Mouse (Mus musculus) gastrocnemius, postnatal 4 days (tissue): ENCODE measurements at regions not wholly inside any gene's neighbourhood (a gene's known extent, or its start where the extent isn't known, plus 50 kb on each side); places are given as distances from the start of the nearest gene placed in this dataset.
A peak's percentile ranks its signal among the peaks of the same experiment; 100 is the strongest.

ENCODE experiments used
- DNase-seq, 2 experiments: peaks; one replicate each; pipeline ENCODE4 v3.0.0; 2021 to 2022; ENCODE audit warnings: low spot score in 2 of 2, mixed read lengths in 2 of 2

DNA sequence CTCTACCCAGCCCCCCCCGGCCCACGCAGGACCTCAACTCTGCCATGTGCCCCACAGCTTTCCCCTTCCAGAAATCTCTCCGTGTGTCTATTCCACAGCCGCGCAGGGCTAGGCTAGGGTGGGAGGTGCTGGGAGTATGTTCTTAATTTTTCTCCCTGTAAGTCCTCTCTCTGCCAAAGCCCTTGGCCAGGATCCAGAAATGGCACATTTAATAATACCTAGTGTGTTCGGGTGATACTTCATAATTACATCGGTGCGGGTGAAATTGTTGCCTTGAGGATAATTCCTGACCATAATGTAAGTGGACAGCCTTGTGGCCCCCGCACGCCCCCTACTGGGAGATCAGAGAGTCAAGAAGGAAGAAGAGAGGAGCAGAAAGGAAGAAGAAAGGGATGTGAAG lies 1093.5 kb downstream of the Mrps31 start:
- DNase-seq: peak; percentile 49 to 69

DNA sequence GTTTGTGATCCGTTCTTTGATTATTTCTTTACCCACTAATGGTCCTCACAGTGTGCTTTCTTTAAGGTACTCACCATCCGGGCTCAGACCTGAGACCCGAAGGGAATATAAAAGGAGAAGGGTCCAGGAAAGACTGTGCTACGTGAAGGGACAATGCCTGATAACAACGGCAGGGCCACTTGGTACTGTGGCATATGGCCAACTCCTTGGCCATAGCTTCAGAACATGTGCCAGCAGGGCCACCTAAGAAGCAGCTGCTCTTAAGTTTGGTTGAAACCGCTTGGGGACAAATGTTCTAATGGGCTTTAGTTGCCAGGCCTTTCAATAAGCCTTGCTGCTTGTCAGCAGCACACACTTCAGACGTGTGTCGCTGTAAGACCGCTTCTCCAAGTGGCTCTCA lies 1094.1 kb downstream of the Mrps31 start:
- no peak for DNase-seq

DNA sequence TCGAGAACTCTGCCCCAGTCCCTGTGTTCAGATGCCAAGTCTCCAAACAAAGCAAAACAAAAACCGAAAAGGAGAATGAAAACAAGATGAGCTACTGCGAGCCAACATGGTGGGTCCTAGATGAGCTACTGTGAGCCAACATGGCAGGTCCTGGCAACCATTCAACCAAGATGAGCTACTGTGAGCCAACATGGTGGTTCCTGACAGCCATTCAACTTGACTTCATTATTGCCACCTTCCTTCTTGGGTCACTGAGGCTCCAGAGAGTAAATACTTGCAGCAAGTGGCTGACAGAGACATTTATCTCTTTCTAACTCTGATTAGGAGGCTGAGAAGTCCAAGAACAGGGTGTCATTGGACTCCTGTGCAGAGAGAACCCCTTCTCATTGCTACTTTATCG lies 1094.8 kb downstream of the Mrps31 start:
- DNase-seq: no peak

DNA sequence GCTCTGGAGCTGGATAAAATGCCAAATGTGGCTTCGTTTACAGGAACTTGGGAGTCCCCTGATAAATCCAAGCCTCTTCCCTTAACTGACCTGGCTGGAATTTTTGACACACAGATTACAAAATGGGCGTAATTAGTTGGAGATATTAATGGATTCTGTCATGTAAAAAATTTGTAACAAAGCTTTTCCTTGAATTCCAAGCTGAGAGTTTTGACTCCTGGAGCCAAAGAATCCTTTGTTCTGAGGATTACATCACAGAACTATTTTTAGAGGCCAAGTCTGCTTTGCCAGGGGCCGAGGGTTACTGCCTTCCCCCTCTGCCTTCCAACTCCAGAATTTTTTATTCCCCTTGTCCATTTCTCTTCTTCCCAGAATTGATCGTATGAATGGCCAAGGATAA lies 1096.5 kb downstream of the Mrps31 start:
- no peak for DNase-seq

DNA sequence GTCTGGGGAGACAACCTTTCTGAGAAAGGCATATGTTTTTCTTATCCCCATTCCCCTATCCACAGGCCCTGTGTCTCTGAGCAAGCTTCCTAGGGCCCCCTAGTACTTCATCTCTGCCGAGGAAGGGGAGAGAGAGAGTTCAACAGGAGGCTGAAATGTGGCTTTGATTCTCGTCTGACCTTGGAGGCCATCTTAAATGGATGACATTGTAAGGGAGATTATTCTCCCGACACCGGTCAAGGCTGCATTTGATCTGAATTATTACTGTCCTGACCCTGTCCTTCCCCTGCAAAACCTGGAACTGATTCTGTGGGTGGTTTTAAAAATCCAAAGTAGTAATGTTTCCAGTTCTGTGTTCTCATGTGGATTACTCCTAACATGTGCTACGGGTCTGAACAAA lies 1098.9 kb downstream of the Mrps31 start:
- no peak for DNase-seq

DNA sequence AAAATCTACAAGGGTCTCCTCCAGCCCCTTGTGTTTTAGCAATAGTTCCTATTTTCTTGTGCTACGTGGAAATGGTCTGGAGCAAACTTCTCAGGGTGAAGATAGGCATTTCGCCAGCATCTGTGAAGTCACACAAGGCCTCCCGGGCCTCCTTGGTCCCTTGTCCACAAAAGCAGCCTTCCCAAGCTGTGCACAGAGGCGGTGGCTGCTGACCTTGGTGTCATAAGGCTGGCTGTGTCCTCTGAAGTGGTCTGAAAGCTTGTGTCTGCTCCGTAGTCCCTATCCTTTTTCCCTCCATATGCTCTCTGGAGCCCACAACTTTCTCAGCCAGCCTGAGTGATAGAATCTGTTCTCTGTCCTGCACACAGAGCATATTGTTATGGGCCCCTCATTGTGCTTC lies 1099.4 kb downstream of the Mrps31 start:
- DNase-seq: no peak

DNA sequence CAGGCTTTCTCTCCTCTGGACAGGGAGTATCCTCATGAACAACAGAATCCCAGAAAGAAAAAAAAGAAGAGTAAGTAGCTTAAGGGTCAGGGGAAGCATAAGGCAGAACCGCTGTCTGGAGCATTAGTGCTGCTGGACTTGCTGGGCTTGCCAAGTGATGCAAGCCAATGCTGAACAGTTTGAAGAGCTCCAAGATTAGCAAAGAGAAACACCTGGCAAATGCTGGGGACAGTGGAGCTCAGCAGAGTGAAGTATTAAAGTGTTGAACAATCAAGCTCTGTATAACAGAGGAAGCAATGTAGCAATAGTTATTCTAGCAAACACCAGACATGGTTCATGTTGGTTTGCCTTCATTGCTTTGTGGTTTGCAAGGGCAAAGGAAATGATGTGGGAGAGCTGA lies 1100.1 kb downstream of the Mrps31 start:
- no peak for DNase-seq

DNA sequence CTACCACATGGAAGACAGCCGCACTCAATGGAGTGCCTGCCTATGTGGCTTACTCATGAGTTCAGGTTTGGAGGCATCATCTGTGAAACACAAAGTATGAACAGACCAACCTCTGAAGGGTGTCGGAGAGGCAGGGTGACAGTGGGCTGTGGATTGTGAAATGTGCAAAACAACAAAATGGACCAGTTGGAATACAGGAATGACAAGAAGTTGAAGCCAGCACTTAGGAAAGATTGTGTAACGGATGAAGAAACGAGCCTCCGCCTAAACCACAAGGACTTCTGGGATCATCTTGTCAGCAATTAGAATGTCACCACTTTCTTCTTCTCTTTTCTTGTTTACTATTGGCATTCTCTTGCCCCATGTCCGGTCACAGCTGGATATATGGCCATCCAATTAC lies 1100.6 kb downstream of the Mrps31 start:
- DNase-seq: no peak

DNA sequence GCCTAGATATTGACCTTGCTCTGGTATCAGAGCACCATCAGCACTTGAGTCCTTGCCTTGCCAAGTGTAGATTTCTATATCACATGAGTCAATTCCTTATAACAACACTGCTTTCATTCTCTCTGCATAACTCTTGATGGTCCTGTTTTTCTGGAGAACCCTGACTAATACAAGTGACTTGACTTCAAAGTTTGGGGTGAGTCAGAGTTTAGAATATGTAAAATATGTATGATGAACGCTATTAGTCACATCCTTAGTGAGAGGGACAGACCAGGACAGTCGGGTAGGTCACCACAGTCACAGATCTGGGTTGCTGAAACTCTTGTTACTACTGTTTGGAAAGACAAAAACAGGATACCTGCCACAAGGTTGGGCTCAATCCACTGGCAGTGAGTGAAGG lies 1105.3 kb downstream of the Mrps31 start:
- DNase-seq: no peak

DNA sequence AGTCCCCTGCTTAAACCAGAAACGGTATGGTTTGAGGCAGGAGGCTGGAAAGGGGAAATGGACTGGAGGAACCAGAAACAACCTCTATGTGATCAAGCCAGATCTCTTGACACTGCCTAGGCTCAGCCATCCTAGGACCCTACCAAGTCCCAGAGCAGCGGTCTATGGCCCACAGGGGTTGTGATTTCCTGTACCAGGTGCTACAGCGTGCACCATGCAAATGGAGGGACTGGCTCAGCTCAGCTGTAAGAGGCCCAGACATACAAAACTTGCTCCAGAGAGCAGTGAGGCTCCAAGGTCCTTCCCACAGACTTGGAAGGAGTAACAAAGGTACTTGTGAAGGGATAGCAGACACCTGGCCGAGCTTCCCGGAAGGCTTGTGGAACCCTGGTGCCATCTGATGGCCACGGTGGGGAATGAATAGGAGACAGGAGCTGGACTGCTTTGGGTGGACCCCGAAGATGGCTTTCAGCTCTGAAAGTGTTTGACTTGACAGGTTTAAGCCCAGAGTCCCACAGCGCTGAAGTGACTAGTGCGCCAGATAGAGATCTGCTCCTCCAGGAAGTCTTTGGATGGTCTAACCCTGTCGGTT lies 1120.5 kb downstream of the Mrps31 start:
- DNase-seq: no peak

DNA sequence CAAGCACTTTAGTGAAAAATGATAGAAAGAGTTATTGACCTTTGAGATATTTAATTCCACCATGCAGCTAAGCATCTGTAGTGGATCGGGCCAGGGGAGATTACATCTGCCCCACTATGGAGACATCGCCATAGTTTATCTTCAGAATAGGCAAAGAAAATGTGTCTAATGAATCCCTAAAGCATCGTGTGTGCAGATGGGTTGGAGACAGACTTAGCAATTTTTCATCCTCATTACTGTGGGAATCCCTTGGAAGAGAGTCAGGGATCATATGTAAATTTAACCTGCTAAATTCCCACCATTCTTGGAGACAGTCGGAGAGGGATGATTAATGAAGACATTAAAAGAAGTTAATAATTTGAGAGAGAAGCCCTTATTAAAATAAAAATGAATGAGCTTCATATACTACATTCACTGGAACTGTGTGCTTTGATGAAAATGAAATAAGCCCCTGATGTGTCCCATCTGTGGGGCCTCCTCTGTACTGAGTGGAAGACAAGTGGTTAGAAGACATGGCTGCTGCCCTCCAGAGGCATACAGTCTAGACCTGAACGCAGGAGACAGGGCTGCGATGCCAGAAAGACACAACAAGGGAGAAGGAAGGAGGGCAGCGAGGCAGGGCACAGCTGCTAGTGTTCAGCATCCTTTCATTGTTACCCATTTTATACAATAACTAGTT lies 1126.7 kb downstream of the Mrps31 start:
- DNase-seq: no peak

DNA sequence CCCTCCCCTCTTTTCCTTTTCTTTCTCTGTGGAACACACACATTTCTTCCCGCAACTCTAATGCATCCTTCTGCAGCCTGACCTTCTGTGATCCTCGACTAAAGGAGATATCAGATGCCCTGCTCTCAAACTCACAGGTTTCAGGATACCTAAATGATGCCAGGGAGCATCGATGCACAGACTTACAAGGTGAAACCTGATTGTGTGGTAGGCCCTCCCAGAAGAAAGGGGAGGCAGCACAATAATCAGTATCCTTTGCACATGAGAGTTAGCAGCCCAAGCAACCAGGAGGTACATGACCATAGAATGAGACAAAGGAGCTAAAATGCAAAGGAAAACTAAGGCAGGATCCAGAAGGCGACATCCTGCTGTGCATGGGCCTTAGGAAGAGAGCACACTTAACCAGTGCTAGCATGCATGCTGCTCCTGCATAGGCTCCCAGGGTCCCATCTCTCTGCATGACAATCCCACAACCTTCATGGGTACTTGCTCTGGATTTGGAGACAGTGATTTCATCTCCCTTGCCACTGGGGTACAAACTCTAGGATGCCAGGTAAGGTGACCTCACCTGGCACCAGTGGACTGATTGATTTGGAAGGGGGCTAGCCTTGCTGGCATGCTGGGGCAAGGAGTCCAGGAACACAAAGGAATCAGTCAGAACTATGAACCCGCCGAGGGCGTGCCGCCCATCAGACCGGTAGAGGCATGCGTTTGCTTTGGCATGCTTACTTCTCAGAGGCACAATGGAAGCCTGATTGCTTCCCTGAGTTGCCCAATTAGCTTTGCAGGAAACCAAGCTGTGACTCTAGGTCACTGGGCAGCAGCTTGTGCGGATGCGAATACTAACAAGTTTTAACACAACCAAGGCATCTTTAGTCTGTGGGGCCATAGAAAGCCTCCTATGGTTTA lies 1142.7 kb downstream of the Mrps31 start:
- no peak for DNase-seq

DNA sequence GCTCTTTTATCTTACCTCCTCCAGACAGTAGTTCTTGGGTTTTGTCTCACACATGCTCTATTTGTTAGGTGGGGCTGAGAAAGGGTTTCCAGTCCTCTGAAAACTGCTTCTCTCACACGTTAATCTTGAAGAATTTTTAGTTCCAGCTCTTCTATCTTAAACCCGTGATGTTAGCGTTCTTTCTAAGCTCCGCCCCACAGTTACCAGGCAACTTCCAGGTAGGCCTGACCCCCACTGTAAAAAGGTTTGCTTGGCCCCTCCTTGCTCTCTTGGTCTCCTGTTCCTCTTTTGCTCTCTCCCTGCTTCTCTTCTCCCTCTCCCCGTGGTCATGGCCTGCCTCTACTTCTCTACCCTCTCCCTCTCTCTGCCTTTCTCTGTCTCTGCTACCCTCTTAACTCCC lies 1149.7 kb downstream of the Mrps31 start:
- DNase-seq: no peak

DNA sequence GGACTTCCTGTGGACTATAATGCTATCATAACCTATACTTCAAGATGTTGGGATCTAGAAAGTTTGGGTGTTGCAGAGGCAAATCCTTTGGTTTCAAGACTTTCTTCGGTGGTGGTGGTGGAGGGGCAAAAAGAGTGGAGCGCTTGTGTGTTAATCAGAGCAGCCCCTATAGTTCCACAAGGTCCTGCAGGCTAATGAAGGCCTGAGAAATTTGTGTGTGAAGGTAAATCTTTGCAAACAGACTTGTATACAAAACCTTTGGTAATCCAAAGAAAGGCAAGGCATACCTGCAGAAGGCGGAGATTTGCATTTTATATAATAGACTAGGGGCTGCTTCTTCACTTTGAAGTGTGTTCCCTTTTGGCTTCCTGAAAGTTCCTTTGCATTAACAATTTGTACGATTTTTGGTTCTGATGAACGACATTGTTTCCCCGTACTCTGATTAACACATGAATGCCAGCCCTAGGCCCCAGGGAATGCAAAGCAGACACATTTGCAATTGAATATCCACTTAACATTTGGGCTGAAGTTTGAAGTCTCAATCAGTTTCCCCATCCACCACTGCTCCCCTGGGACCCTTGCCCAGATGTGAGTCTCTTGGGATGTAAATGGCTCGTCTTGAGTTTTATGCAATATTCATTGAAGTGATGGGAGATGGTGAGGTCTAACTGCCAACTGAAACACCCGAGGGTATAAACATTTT lies 1150.7 kb downstream of the Mrps31 start:
- no peak for DNase-seq

DNA sequence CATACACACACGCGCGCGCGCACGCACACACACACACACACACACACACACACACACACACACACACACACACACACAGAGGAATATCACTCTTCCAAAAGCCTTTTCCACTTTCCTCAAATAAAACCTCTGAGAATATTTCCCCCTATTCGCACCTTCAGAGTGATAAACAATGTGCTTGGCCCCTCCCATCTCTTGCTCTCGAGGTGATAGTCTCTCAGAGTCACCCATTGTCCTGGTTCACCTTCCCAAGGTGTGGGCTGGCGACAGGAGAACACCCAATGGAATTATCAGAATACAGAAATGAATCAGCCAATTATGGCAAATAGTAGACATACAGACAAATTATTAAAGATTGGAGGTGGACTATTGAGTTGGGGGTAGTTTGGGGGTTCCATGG lies 1151.3 kb downstream of the Mrps31 start:
- no peak for DNase-seq

DNA sequence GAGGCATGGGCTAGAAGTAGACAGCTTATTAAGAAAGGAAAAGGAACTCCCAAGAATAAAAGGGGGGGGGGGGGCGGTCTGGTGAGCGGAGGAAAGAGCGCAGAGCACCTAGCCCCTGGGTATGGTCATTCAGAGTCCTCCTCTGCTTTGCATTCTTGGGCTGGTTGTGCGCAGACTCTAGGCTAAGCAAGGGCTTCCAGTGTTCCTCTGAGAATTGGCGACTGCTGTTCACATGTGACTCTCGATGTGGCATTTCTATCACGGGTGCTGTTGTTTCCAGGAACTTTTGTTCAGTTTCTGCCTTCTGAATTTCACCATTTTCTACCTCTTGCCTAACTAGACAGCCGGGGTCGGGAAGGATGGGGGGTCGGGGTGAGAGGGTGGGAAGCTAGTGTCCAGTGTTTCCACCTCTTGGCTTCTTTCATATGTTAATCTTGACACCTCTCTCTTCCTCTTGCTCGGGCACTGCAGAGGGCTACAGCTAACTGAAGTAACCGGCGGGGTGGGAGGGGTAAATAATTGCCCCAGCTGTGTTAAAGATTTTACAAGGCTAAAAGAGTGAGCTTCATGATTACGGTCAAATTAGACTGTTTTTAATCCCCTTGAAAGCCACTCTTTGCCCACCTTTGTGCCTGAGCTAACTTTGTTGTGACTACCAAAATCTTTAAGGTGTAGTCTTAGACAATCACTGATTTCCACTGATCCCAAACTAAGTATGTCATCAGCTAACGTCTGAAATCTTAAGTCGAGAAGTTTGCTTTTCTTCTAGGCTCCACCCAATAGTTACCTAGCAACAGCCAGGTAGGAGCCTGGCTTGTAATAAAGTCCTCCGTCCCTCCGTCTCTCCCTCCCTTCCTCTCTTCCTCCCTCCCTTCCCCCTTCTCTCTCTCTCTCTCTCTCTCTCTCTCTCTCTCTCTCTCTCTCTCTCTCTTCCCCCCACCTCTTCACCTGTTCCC lies 1152.2 kb downstream of the Mrps31 start:
- DNase-seq: no peak

DNA sequence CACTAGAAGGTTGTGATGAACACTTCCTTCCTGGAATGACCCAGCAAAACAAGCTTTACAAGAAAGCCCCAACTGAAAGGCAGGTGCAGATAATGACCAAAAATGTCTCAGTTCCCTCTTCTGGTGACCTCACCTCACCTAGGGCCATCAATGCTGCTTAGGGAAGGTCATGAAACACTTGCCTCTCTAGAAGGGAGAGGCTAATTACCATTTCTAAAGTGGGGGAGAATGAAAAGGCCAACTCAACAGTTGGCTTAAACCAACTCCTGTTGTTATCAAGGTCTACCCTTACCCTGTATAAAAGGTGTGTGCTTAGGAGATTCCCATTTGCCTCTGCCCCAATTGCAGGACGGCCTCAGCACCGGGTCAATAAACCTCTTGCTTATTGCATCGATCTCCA lies 1156.7 kb downstream of the Mrps31 start:
- DNase-seq: no peak

DNA sequence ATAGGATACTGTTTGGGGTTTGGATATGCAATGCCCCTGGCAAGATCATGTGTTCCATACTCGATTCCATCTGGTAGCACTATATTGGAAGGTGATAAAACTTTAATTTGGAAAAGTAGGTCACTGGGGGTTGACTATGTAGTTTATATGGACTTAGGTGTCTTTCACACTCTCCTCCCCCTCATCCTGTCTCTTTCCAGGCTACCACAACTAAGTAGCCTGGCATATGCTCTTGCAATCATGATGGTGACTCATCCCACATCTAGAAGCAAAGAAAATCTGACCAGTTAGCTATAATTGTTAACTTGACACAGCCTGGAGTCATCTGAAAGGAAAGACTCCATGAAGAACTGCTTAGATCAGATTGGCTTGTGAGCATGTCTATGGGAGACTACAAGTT lies 1154.3 kb downstream of the Adam3 start:
- no peak for DNase-seq

DNA sequence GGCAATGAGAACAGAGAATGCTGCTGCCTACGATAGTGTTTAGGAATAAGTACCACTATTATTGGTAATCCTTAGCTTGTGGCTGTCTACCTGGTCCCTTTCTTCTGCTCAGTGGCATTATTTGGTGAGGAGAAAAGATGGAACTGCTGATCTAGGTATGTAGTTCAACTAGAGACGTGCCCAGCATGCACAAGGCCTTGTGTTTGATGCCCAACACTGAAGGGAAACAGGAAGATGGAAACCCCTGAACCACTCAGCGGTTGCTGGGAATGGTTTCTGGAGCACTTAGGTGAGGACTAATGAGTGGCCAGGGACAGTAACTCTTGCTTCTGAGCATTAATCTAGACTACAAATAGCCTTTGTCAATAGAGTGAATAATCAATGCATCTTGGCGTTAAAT lies 1145.5 kb downstream of the Adam3 start:
- DNase-seq: no peak

DNA sequence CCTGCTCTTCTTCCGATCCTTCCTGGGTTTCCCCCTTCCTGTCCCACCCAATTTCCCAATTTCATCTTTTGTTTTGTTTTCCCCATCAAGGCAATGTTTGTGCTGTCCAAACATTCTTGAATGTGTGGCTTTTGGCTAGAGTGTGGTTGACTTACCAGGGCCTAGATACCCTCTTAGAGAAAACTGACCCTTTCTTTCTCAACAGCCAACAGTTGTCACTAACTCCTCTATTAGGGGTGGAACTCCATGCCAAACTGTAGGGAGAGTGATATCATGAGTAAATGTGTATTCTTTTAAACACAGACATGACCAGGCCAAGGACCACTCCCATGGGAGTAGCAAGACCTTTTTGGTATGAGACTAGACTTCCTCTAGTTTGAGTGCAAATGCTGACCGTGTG lies 1145.0 kb downstream of the Adam3 start:
- no peak for DNase-seq
